Mouse (Mus musculus): Measurements from ENCODE around the gene Vps37c. TPM values are rescaled to one million over a fixed set of nuclear protein-coding genes. Genes with fewer than 3 reads are reported as not detected.

Vps37c gene
- total RNA-seq, 1 experiment from 2014 or later = 33.6 TPM

Other genes starting within 250 kb of the Vps37c start
- gene Lrrc10b, start 231.3 kb upstream of the Vps37c start, total RNA-seq (2021) = 2.2 and 2.5 TPM in 2 replicates
- 0.88 TPM in 1 of 2 replicates, not detected in the other for gene Ppp1r32, start 205.8 kb upstream of the Vps37c start, total RNA-seq (2021)
- gene Cpsf7, start 163.5 kb upstream of the Vps37c start, total RNA-seq (2021) = 59.8 and 70.4 TPM in 2 replicates
- 60.6 and 63.5 TPM in 2 replicates for gene Sdhaf2, start 162.6 kb upstream of the Vps37c start, total RNA-seq (2021)
- gene Tmem216, start 132.5 kb upstream of the Vps37c start, total RNA-seq (2021) = 16.2 and 20.6 TPM in 2 replicates
- gene Cyb561a3, start 111.6 kb upstream of the Vps37c start, total RNA-seq (2021) = 18.4 and 25.3 TPM in 2 replicates
- gene Tmem138, start 111.4 kb upstream of the Vps37c start, total RNA-seq (2021) = 8.4 and 13.2 TPM in 2 replicates
- 305 and 314 TPM in 2 replicates for gene Ddb1, start 83.4 kb upstream of the Vps37c start, total RNA-seq (2021)
- 18.0 and 21.7 TPM in 2 replicates for gene Tkfc, start 83.1 kb upstream of the Vps37c start, total RNA-seq (2021)
- gene Vwce, start 54.5 kb upstream of the Vps37c start, total RNA-seq (2021) = 0.43 and 1.4 TPM in 2 replicates
- not detected in 2 replicates for gene Pga5, start 10.7 kb upstream of the Vps37c start, total RNA-seq (2021)
- gene Cd5, start 50.3 kb downstream of the Vps37c start, total RNA-seq (2021) = 0.12 TPM in 1 of 2 replicates, not detected in the other
- not detected in 2 replicates for gene Cd6, start 141.3 kb downstream of the Vps37c start, total RNA-seq (2021)
- gene Slc15a3, start 151.0 kb downstream of the Vps37c start, total RNA-seq (2021) = 3.2 and 4.0 TPM in 2 replicates
- gene Tmem132a, start 181.2 kb downstream of the Vps37c start, total RNA-seq (2021) = 30.5 and 32.8 TPM in 2 replicates
- gene Tmem109, start 193.3 kb downstream of the Vps37c start, total RNA-seq (2021) = 143 and 161 TPM in 2 replicates
- gene Prpf19, start 206.5 kb downstream of the Vps37c start, total RNA-seq (2021) = 196 and 223 TPM in 2 replicates
- not detected in 2 replicates for gene Zp1, start 231.9 kb downstream of the Vps37c start, total RNA-seq (2021)
- gene Ptgdr2, start 248.4 kb downstream of the Vps37c start, total RNA-seq (2021) = 0.12 and 0.48 TPM in 2 replicates

Measured in adrenal gland, postnatal 25 days (tissue).